Mouse (Mus musculus) olfactory bulb, adult 2 months (tissue): ENCODE results near the gene Mfap3l. TPM values are rescaled to one million over a fixed set of nuclear protein-coding genes. Genes with fewer than 3 reads are reported as not detected.
"Not testable (repeated sequence)": the region's sequence is repeated elsewhere in the genome, so short reads cannot be mapped to it uniquely, and the experiment has no call there.

ENCODE experiments used
- H3K27ac ChIP-seq: fragments of 200-500 bp; 2 replicates; pipeline ENCODE4 v1.5.1; 2012; ENCODE audit warnings: low read depth, low read length; ENCODE audit not compliant: insufficient read depth
- H3K4me1 ChIP-seq: fragments of 200-500 bp; 2 replicates; pipeline ENCODE4 v1.6.1; 2012; ENCODE audit warnings: low read length; ENCODE audit not compliant: control insufficient read depth, insufficient read depth
- H3K4me3 ChIP-seq: fragments of 200-500 bp; 2 replicates; pipeline ENCODE4 v1.5.1; 2012; ENCODE audit warnings: mild to moderate bottlenecking, low read depth, low read length, moderate library complexity; ENCODE audit not compliant: insufficient read depth
- CTCF ChIP-seq: fragments of 200-500 bp; IDR thresholded peaks from 2 replicates; pipeline ENCODE4 v1.5.1; 2012; ENCODE audit warnings: low read depth, mild to moderate bottlenecking, low read length, moderate library complexity; ENCODE audit not compliant: insufficient read depth
- POLR2A ChIP-seq: fragments of 200-500 bp; IDR thresholded peaks from 2 replicates; pipeline ENCODE4 v1.6.1; 2012; ENCODE audit warnings: mild to moderate bottlenecking, low read depth, low read length, moderate library complexity; ENCODE audit not compliant: insufficient read depth
- WGBS: fragments of 180-500 bp; shearing (Covaris S2); methylation state at CpG from one replicate; pipeline ENCODE4 v1.1.7; 2018; 5-methylcytosine and 5-hydroxymethylcytosine counted together
- polyA plus RNA-seq: library from polyadenylated mRNA; stranded (reverse); fragments of >200 nt; gene quantifications from 2 replicates; pipeline ENCODE4 v1.2.4, GENCODE M21; 2012; ENCODE audit warnings: low replicate concordance; ENCODE audit not compliant: missing spikeins, insufficient read depth, insufficient read length

Gene Mfap3l
- polyA plus RNA-seq, 1 experiment = not detected

DNA sequence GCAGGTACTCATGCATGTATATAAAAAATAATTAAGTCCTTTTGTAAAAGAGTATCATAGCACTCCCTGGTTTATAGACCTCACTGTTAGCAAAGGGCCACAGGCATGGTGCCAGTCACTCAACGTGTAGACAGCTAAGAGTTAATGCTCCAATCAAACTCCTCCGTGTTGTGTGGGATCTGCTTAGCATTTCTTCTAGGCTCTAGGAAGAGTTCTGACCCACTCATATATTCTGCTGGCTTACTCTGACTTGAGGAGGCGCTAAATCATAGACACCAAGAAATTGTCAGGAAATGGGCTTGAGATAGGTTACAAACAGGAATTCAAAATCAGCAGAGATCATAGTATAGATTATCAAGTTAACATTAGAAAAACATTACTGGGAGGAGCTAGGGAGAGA is 13.3 kb downstream of the Mfap3l start:
- H3K27ac ChIP-seq = peak overlapping the region; percentile 60; the same call in 1 of the 2 replicates
- 59% methylated on average over 3 of the region's 3 CpGs for WGBS

DNA sequence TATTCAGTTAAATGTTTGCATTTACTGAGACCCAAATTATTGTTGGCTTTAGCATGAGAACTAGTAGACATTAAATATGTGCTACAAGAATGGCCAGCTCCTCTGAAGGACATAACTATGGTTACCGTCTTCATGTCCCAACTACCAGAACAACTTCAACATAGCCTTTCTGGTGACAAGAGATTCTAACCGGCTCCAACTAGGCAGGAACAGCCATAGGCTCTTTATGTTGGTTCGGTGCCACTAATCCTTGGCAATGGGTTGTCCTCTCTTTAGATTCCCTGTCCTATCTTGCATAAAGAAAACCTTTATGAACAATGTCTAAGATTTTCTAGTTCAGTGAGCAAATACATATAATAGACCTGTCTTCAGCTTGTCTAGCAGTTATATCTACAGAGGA is 14.7 kb downstream of the Mfap3l start:
- 65% methylated on average over 3 of the region's 3 CpGs for WGBS
- Histone ChIP-seq H3K4me1 (peaks cover 8% of the 10 kb centered on the region), H3K4me3 (no peak overlapping the region), H3K27ac (no peak overlapping the region)
- TF ChIP-seq POLR2A = no peak
- TF ChIP-seq CTCF = no peak

More for the DNA sequence above, 13.3 kb downstream of the Mfap3l start:
- H3K4me1 ChIP-seq = peaks cover 13% of the 10 kb centered on the region
- H3K4me3 ChIP-seq = no peak overlapping the region
- TF ChIP-seq POLR2A (no peak), CTCF (no peak)

DNA sequence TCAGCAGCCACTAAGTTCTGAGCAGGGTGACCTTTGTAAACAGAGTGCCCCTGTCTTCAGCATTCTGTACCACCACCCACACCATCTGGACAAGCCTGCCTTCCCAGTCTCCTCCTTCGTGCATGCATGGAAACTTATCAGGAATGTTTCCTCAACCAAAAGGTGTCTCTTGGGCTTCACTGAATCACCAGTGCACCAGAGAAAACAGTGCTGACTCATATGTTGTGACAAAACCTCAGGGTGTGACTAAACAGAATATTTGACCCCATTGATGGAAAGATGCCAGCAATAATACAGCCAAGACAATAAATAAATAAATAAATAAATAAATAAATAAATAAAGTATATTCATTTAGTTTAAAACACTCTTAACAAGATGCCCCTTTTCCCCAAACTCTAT is 16.5 kb downstream of the Mfap3l start:
- 30% methylated on average over 1 of the region's 1 CpGs for WGBS
- no peak overlapping the region for H3K4me3 ChIP-seq
- TF ChIP-seq POLR2A (no peak), CTCF (no peak)
- peak overlapping the region; percentile 61; the same call in 1 of the 2 replicates for H3K27ac ChIP-seq
- peaks cover 8% of the 10 kb centered on the region for H3K4me1 ChIP-seq

GRCm38 (mm10) chr8:60650119-60650518 is 17.5 kb downstream of the Mfap3l start:
- TF ChIP-seq POLR2A = no peak
- TF ChIP-seq CTCF = no peak
- no peak overlapping the region for H3K27ac ChIP-seq
- WGBS = 58% methylated on average over 4 of the region's 4 CpGs

DNA sequence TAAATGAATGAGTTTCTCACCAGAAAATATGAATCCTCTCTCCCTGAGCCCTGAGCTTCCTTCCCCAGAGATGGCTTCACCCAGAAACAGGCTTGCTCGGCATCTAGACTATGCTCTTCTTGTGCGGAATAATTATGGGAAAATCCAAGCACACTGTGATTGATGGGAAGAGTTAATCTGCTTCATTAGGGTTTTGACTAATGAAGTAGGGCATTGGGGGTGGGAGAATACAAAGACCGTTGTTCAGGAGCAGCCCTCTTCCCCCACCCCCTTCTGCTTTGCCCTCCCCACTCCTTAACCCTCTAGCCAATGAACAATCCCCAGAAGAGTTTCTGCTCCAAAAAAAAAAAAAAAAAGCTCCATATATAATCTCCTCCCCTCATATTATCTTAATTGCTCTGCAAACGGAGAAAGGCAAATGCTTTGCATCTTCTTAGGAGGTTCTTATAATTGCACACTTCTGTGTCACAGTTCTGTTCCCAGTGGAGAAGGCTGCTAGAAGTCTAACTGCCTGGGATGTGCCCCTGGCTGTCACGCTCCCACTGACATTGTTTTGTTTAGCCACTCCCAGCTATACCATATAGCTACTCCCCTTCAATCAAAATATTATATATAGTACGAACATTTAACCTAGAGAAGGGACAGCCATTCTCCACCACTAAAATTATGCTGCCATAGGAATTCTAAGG is 24.9 kb downstream of the Mfap3l start:
- Histone ChIP-seq H3K4me3 (no peak overlapping the region), H3K4me1 (peaks cover 8% of the 10 kb centered on the region), H3K27ac (peak overlapping the region; percentile 87)
- 28% methylated on average over 6 of the region's 6 CpGs for WGBS
- no peak for TF ChIP-seq CTCF
- no peak for TF ChIP-seq POLR2A

More at GRCm38 (mm10) chr8:60650119-60650518, 17.5 kb downstream of the Mfap3l start:
- Histone ChIP-seq H3K4me1 (peaks cover 7% of the 10 kb centered on the region), H3K4me3 (no peak overlapping the region)

DNA sequence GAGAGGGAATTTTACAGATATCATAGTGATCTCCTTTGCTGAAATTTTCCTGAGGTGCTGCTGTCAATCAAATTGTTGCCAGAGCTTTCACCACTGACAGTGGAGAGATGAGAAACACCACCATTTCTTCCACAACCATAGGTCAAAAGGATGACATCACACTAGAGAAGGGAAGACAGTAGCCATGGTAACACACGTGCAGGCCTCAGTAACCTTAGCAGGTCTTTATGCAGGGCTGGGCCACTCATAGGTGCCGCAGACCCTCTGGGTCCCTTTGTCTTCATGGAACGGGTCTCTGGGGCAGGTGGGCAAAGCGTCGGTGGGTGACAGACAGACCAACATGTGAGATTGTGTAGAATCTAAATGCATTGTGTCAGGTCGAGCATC is 25.5 kb downstream of the Mfap3l start:
- Histone ChIP-seq H3K4me3 (no peak overlapping the region), H3K27ac (peak overlapping the region; percentile 73), H3K4me1 (peaks cover 8% of the 10 kb centered on the region)
- TF ChIP-seq POLR2A (no peak), CTCF (no peak)
- WGBS = 57% methylated on average over 6 of the region's 6 CpGs

DNA sequence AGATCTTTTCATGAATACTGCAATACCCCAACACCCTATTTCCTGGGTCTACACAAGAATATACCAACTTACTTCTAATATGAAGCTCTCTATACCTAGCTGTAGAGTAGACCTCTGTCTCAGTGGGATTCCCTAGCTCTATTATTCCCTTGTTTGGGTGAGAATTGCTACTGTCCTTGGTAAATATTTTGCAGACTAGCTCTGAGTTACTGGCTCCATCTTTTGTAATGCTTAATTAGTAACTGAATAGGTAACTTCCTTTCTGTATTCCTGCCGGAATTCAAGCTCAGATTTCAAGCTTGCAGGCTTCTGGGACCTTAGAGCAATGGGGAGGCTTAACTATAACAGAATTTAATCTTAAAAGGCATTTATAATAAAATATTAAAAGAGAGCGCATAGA is 26.1 kb downstream of the Mfap3l start:
- H3K4me1 ChIP-seq, H3K4me3 ChIP-seq: not testable (repeated sequence)
- 0 out of 2 replicates have a peak overlapping the region, but pooled peaks have one; percentile 73 for H3K27ac ChIP-seq
- WGBS = 81% methylated on average over 2 of the region's 2 CpGs

DNA sequence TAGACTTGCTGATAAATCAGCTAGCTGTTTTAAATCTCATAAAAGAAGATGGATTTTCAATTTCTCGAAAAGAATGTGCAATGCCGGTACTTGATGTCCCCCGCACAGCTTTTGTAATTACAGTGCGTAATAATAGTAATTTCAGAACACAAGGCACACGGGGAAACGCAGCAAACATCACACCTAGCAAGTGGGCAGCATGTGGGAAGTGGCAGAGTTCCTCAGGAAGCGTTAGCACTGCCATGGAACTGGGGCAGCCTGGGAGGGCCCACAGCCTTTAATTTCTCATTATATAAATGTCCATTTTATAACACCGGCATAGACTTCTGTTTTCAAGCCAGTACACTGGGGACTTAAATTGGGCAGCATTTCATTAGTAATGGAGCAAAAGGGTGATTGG is 27.1 kb downstream of the Mfap3l start:
- Histone ChIP-seq H3K27ac (peak overlapping the region; percentile 52; the same call in 1 of the 2 replicates), H3K4me3 (no peak overlapping the region), H3K4me1 (peaks cover 8% of the 10 kb centered on the region)
- 35% methylated on average over 8 of the region's 8 CpGs for WGBS
- no peak for TF ChIP-seq CTCF
- TF ChIP-seq POLR2A = no peak

GRCm38 (mm10) chr8:60661191-60661590 is 28.6 kb downstream of the Mfap3l start:
- H3K4me3 ChIP-seq = no peak overlapping the region
- TF ChIP-seq POLR2A = no peak
- no peak for TF ChIP-seq CTCF
- WGBS = 96% methylated on average over 2 of the region's 2 CpGs
- H3K27ac ChIP-seq = no peak overlapping the region
- H3K4me1 ChIP-seq = peaks cover 11% of the 10 kb centered on the region

DNA sequence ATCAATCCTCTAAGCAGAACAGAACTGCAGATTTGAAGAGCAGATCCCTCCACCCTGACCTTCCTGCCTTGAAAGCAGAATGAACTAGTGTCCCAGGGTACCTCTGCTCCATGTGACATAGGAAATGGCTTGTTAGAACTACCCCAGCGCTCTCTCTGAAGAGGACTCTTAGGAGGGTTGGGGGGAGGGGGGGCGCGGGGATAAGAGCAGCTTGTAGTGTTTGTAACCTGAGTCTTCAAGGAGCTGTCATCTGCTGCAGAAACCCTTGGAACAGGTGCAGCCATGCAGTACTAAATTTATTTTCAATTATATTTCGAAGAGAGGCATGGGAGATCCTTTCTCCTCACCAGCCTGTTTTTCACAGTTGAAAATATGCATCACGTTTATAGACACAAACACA is 30.9 kb downstream of the Mfap3l start:
- TF ChIP-seq POLR2A = no peak
- TF ChIP-seq CTCF = no peak
- H3K4me1 ChIP-seq = peaks cover 7% of the 10 kb centered on the region
- H3K27ac ChIP-seq = no peak overlapping the region
- WGBS = 65% methylated on average over 5 of the region's 5 CpGs
- H3K4me3 ChIP-seq = no peak overlapping the region

- Histone ChIP-seq H3K4me3 (no peak overlapping the region), H3K4me1 (peaks cover 2% of the 10 kb centered on the region), H3K27ac (no peak overlapping the region)
- 80% methylated on average over 4 of the region's 4 CpGs for WGBS
- TF ChIP-seq CTCF (no peak), POLR2A (no peak)
These were observed 33.2 kb downstream of the Mfap3l start for GRCm38 (mm10) chr8:60665821-60666220.
